Mouse (Mus musculus) lung, postnatal 0 days (tissue): Measurements from ENCODE around the gene Klhl23. TPM values are rescaled to one million over a fixed set of nuclear protein-coding genes. Genes with fewer than 3 reads are reported as not detected.
"Not testable (repeated sequence)": the region's sequence is repeated elsewhere in the genome, so short reads cannot be mapped to it uniquely, and the experiment has no call there.

ENCODE experiments used
- ATAC-seq: fragments of 200-750 bp; cut with Nextera tagmentation; 2 replicates; pipeline ENCODE4 v1.8.0; 2017; ENCODE audit warnings: moderate library complexity
- DNase-seq: peaks from one replicate; pipeline ENCODE4 v3.0.0-alpha.2; 2016; ENCODE audit warnings: low spot score
- H3K27ac ChIP-seq: fragments of 300-500 bp; sonication (generic); 2 replicates; pipeline ENCODE4 v1.5.1; 2014; ENCODE audit warnings: antibody characterized with exemption, mild to moderate bottlenecking, low read length, mixed read lengths
- H3K27me3 ChIP-seq: fragments of 300-500 bp; sonication (generic); replicated peaks from 2 replicates; pipeline ENCODE4 v1.6.1; 2014; ENCODE audit warnings: low read length, mixed read lengths; ENCODE audit not compliant: insufficient read depth
- H3K36me3 ChIP-seq: fragments of 300-500 bp; sonication (generic); 2 replicates; pipeline ENCODE4 v1.6.1; 2014; ENCODE audit warnings: low read length, mixed read lengths; ENCODE audit not compliant: insufficient read depth
- H3K4me1 ChIP-seq: fragments of 300-500 bp; sonication (generic); 2 replicates; pipeline ENCODE4 v1.6.1; 2014; ENCODE audit warnings: antibody characterized with exemption, low read depth, low read length, mixed read lengths; ENCODE audit not compliant: insufficient read depth
- H3K4me2 ChIP-seq: fragments of 300-500 bp; sonication (generic); replicated peaks from 2 replicates; pipeline ENCODE4 v1.6.1; 2014; ENCODE audit warnings: low read depth, mild to moderate bottlenecking, low read length, moderate library complexity, mixed read lengths
- H3K4me3 ChIP-seq: fragments of 300-500 bp; sonication (generic); 2 replicates; pipeline ENCODE4 v1.5.1; 2014; ENCODE audit warnings: low read depth, low read length
- H3K9ac ChIP-seq: fragments of 300-500 bp; sonication (generic); replicated peaks from 2 replicates; pipeline ENCODE4 v1.6.1; 2014; ENCODE audit warnings: low read depth, mild to moderate bottlenecking
- H3K9me3 ChIP-seq: fragments of 300-500 bp; sonication (generic); 2 replicates; pipeline ENCODE4 v1.6.1; 2016; ENCODE audit warnings: low read length, mixed read lengths
- CTCF ChIP-seq: IDR thresholded peaks from 2 replicates; pipeline ENCODE4 v1.5.1; 2016; ENCODE audit warnings: antibody characterized with exemption, mild to moderate bottlenecking
- EP300 ChIP-seq: IDR thresholded peaks from 2 replicates; pipeline ENCODE4 v1.6.1; 2016; ENCODE audit warnings: antibody characterized with exemption, mild to moderate bottlenecking, control low read depth
- WGBS: fragments of 180-500 bp; shearing (Covaris S2); extraction: QIAGEN DNeasy Blood & Tissue Kit; methylation state at CpG from one replicate; pipeline ENCODE4 v1.1.7; 2014; 5-methylcytosine and 5-hydroxymethylcytosine counted together
- polyA plus RNA-seq: library from polyadenylated mRNA; unstranded; fragments of >200 nt; fragmentation: Nextera tagmentation; extraction: Ambion mirVana; gene quantifications from 2 replicates; pipeline ENCODE4 v1.2.1, GENCODE M21; 2015

The Klhl23 gene
- polyA plus RNA-seq, 1 experiment from 2014 or later, result 30.3 TPM

- H3K9me3 ChIP-seq, result no peaks in the 10 kb centered on the region
- H3K4me2 ChIP-seq, result peak overlapping the region; percentile 76
- H3K4me3 ChIP-seq, result peak overlapping the region; percentile 65
- DNase-seq (peak; percentile 88), ATAC-seq (peak; percentile 54)
- no peaks in the 10 kb centered on the region for H3K27me3 ChIP-seq
- H3K36me3 ChIP-seq, result 0 out of 2 replicates have a peak, but pooled peaks cover 7% of the 10 kb centered on the region
- TF ChIP-seq CTCF (peak; percentile 89), EP300 (no peak)
- H3K27ac ChIP-seq, result peak overlapping the region; percentile 85; the same call in 1 of the 2 replicates
- 1% methylated on average over 10 of the region's 10 CpGs for WGBS
- H3K4me1 ChIP-seq, result peaks cover 3% of the 10 kb centered on the region; the same call in 1 of the 2 replicates
- H3K9ac ChIP-seq, result peak overlapping the region; percentile 55; the same call in 1 of the 2 replicates
Measured at GRCm38 (mm10) chr2:69790285-69790684, 31.5 kb upstream of the Klhl23 start.

GRCm38 (mm10) chr2:69790722-69791121 lies 31.0 kb upstream of the Klhl23 start:
- H3K4me3 ChIP-seq, result no peak overlapping the region
- peaks cover 3% of the 10 kb centered on the region; the same call in 1 of the 2 replicates for H3K4me1 ChIP-seq
- DNase-seq (no peak), ATAC-seq (no peak)
- no peak for TF ChIP-seq CTCF
- H3K27me3 ChIP-seq, result no peaks in the 10 kb centered on the region
- H3K4me2 ChIP-seq, result peak overlapping the region; percentile 76; the same call in 1 of the 2 replicates
- no peaks in the 10 kb centered on the region for H3K9me3 ChIP-seq
- 60% methylated on average over 4 of the region's 4 CpGs for WGBS
- H3K9ac ChIP-seq, result no peak overlapping the region
- no peak overlapping the region for H3K27ac ChIP-seq
- H3K36me3 ChIP-seq, result peaks cover 12% of the 10 kb centered on the region; the same call in 1 of the 2 replicates

GRCm38 (mm10) chr2:69802911-69803312 lies 18.8 kb upstream of the Klhl23 start:
- 58% methylated on average over 5 of the region's 5 CpGs for WGBS
- ATAC-seq (peak; percentile 91), DNase-seq (peak; percentile 78)
- Histone ChIP-seq H3K4me1 (no peaks in the 10 kb centered on the region), H3K27me3 (no peaks in the 10 kb centered on the region), H3K9me3 (no peaks in the 10 kb centered on the region), H3K27ac (no peak overlapping the region), H3K4me3 (no peak overlapping the region), H3K4me2 (peak overlapping the region; percentile 32; the same call in 1 of the 2 replicates), H3K36me3 (no peaks in the 10 kb centered on the region), H3K9ac (no peak overlapping the region)
- no peak for TF ChIP-seq EP300
- peak; percentile 85 for TF ChIP-seq CTCF

- Histone ChIP-seq H3K4me3 (no peak overlapping the region), H3K9ac (no peak overlapping the region), H3K4me2 (no peak overlapping the region), H3K36me3 (no peaks in the 10 kb centered on the region), H3K4me1 (no peaks in the 10 kb centered on the region), H3K27me3 (no peaks in the 10 kb centered on the region), H3K9me3 (no peaks in the 10 kb centered on the region), H3K27ac (no peak overlapping the region)
- no peak for TF ChIP-seq CTCF
- TF ChIP-seq EP300, result no peak
- DNase-seq (no peak), ATAC-seq (no peak)
- 70% methylated on average over 8 of the region's 8 CpGs for WGBS
Measured at GRCm38 (mm10) chr2:69803756-69804155, 18.0 kb upstream of the Klhl23 start.

GRCm38 (mm10) chr2:69804663-69805062 lies 17.1 kb upstream of the Klhl23 start:
- not testable (repeated sequence) for ATAC-seq, H3K4me1 ChIP-seq, H3K36me3 ChIP-seq, H3K9ac ChIP-seq, H3K4me2 ChIP-seq, H3K4me3 ChIP-seq, DNase-seq, H3K27me3 ChIP-seq, H3K27ac ChIP-seq, H3K9me3 ChIP-seq
- 70% methylated on average over 7 of the region's 9 CpGs for WGBS

- WGBS, result 64% methylated on average over 15 of the region's 15 CpGs
- ATAC-seq, result no peak
Measured at GRCm38 (mm10) chr2:69810169-69810568, 11.6 kb upstream of the Klhl23 start.

GRCm38 (mm10) chr2:69811349-69811748 lies 10.4 kb upstream of the Klhl23 start:
- not testable (repeated sequence) for H3K4me2 ChIP-seq, ATAC-seq, H3K9ac ChIP-seq, H3K36me3 ChIP-seq, DNase-seq, H3K9me3 ChIP-seq, H3K27ac ChIP-seq, H3K27me3 ChIP-seq, H3K4me3 ChIP-seq, H3K4me1 ChIP-seq
- 49% methylated on average over 7 of the region's 7 CpGs for WGBS

More at GRCm38 (mm10) chr2:69810169-69810568, 11.6 kb upstream of the Klhl23 start:
- Histone ChIP-seq H3K27ac (no peak overlapping the region), H3K4me2 (no peak overlapping the region), H3K27me3 (no peaks in the 10 kb centered on the region), H3K9ac (no peak overlapping the region), H3K4me3 (no peak overlapping the region), H3K9me3 (no peaks in the 10 kb centered on the region), H3K36me3 (no peaks in the 10 kb centered on the region), H3K4me1 (no peaks in the 10 kb centered on the region)
- TF ChIP-seq CTCF (no peak), EP300 (no peak)
- DNase-seq, result no peak
